10 mouse cellular contexts compared by ENCODE assay signal in the genomic region with DNA sequence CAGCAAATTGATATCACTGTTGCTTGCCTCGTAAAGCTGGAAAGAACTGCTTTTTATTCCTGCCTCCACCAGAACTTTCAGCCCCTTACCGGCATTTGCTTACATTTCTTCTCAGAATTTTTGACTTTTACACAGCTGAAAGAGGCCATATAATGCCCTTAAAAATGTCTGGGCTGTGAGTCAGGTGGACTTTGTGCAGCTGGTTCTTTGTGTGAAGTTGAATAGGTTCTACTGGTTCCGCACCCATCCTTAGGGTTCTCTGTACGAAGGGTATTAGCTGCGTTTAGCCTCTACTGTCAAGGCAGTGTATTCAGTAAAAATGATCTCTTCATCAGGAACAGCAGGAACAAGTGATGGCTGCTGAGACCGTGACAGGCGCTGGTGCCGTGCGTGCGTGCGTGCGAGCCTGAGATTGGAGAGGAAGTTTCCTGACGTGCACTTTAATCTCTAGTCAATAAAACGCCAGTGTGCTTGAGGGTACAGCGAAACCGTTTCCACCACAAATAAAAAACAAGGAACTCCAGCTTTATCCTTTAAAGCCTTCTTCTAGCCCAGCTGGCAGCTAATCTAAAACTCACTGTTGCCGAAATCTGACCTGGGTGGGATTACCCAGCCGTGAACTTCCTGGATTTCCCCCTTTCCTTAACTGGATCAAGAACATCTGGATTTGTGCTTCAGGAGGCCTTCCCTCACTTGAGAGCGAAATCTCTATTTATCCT.
A peak's percentile ranks its signal among the peaks of the same experiment; 100 is the strongest.
DNase-seq lines count a peak whose midpoint lies in the region; ATAC-seq lines count a peak whose summit lies in the region.
"Had no signal": no experiment of that assay in that cellular context is flagged by ENCODE, and none has a peak within 500 bp of the region (broad histone marks: within the 10 kb centered on the region; RNA-seq: fewer than 3 reads in every experiment).

No protein-coding gene starts in this region.

- intact Hi-C loops in heart, postnatal 10 days (cut with DNase I): no loop called here

- DNase-seq in cerebellum, postnatal 10 days: peak; percentile 62 to 79
- DNase-seq in cerebellum, adult 18-20 months: no peak
- no peak for DNase-seq in neural tube, embryonic 10.5 days (ENCODE audit: extremely low spot score, low spot score)
- no peak for DNase-seq in adipocyte (ENCODE audit: low spot score)
- no peak for DNase-seq in gastrocnemius, postnatal 25 days
- DNase-seq in heart, postnatal 10 days: no peak
- DNase-seq: heart, postnatal 4 days; lung, embryonic 14.5 days had no signal

- ATAC-seq in neural tube, embryonic 15.5 days (ENCODE audit: low FRiP score): no peak
- peak; percentile 37; the same call in 1 of the 2 replicates for ATAC-seq in limb, embryonic 13.5 days (ENCODE audit: low FRiP score, low read depth)

- H3K4me1 ChIP-seq in neural tube, embryonic 15.5 days: peaks cover 15% of the 10 kb centered on the region
- H3K4me1 ChIP-seq in limb, embryonic 13.5 days: peaks cover 27% of the 10 kb centered on the region

- no peaks in the 10 kb centered on the region for H3K36me3 ChIP-seq in neural tube, embryonic 15.5 days
- H3K36me3 ChIP-seq in limb, embryonic 13.5 days: no peaks in the 10 kb centered on the region

- peak overlapping the region; percentile 15; the same call in 1 of the 2 replicates for H3K4me2 ChIP-seq in neural tube, embryonic 15.5 days
- peak overlapping the region; percentile 49 for H3K4me2 ChIP-seq in limb, embryonic 13.5 days (replicated peaks)
- H3K4me2 ChIP-seq: lung, embryonic 14.5 days had no signal

- H3K9me3 ChIP-seq in neural tube, embryonic 15.5 days (replicated peaks): no peaks in the 10 kb centered on the region
- no peaks in the 10 kb centered on the region for H3K9me3 ChIP-seq in limb, embryonic 13.5 days

- no peak overlapping the region for H3K27ac ChIP-seq in neural tube, embryonic 15.5 days (replicated peaks)
- H3K27ac ChIP-seq in limb, embryonic 13.5 days: no peak overlapping the region

- 63% methylated on average over 19 of the region's 19 CpGs for whole genome bisulfite sequencing in neural tube, embryonic 15.5 days
- 21% methylated on average over 19 of the region's 19 CpGs for WGBS in limb, embryonic 13.5 days

- H3K9ac ChIP-seq in neural tube, embryonic 15.5 days (replicated peaks): no peak overlapping the region
- H3K9ac ChIP-seq in limb, embryonic 13.5 days: no peak overlapping the region
- H3K9ac ChIP-seq: lung, embryonic 14.5 days had no signal

- no peak overlapping the region for H3K4me3 ChIP-seq in neural tube, embryonic 15.5 days (replicated peaks)
- peak overlapping the region; percentile 12; the same call in 1 of the 2 replicates for H3K4me3 ChIP-seq in limb, embryonic 13.5 days

- H3K27me3 ChIP-seq in neural tube, embryonic 15.5 days (replicated peaks): no peaks in the 10 kb centered on the region
- peaks cover 7% of the 10 kb centered on the region; the same call in 1 of the 2 replicates for H3K27me3 ChIP-seq in limb, embryonic 13.5 days

Comparison
In these comparisons a context has a peak if more than half of its experiments do, and no peak if none do; other contexts are left out.
1. DNase-seq: peak in cerebellum, postnatal 10 days (2 of 2); none in cerebellum, adult 18-20 months (0 of 2), neural tube, embryonic 10.5 days (single experiment), adipocyte (single experiment), gastrocnemius, postnatal 25 days (single experiment) and heart, postnatal 10 days (0 of 2).